8 mouse cellular contexts compared by ENCODE assay signal in the genomic region with DNA sequence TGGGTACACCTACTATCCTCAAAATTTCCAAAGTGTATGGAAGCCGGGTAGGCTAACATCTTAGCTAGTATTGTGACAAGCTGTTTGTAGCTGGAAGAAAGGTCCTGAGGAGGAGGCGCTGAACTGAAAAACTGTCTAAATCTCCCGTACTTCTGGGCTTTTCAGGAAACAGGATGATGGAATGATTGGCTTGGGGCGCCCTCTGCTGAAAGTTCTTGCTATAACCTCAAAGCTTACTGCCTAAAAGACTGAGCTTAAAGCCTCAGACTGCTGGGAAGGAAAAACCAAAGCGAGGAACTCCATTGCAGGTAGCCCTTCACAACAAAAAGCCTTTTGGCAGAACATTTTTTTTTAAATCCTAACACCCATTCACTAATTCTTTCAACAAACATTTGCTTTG.
DNase-seq lines count a peak whose midpoint lies in the region; ATAC-seq and TF ChIP-seq lines count a peak whose summit lies in the region.
"Had no signal": no experiment of that assay in that cellular context is flagged by ENCODE, and none has a peak within 500 bp of the region (broad histone marks: within the 10 kb centered on the region; RNA-seq: fewer than 3 reads in every experiment).

No protein-coding gene starts in this region.

- H3K4me3 ChIP-seq in heart, embryonic 10.5 days, result no peak overlapping the region
- no peak overlapping the region for H3K4me3 ChIP-seq in stomach, postnatal 0 days (ENCODE audit: low read depth, low read length)
- H3K4me3 ChIP-seq: liver, embryonic 15.5 days had no signal

- no peak overlapping the region for H3K9ac ChIP-seq in stomach, postnatal 0 days (ENCODE audit: low read length)
- H3K9ac ChIP-seq: liver, embryonic 15.5 days had no signal

- H3K9me3 ChIP-seq in heart, embryonic 10.5 days, result no peaks in the 10 kb centered on the region
- no peaks in the 10 kb centered on the region for H3K9me3 ChIP-seq in stomach, postnatal 0 days (ENCODE audit: control insufficient read depth, low read length)
- H3K9me3 ChIP-seq: liver, embryonic 15.5 days had no signal

- peak; percentile 40 for DNase-seq in ES-CJ7 (ENCODE audit: low read depth, low spot score)
- DNase-seq in adrenal gland, adult (ENCODE audit: inconsistent age in 2 of 2, low spot score in 1 of 2), result peak; percentile 48 to 86
- peak; percentile 75 for DNase-seq in embryo, embryonic 11 days
- DNase-seq in heart, embryonic 10.5 days (ENCODE audit: low spot score), result peak; percentile 75
- peak; percentile 38 for DNase-seq in layer of hippocampus, adult 9-11 months
- peak; percentile 49 to 80 for DNase-seq in lung, postnatal 4 days
- peak; percentile 74 for DNase-seq in stomach, postnatal 0 days (ENCODE audit: low spot score)

- no peaks in the 10 kb centered on the region for H3K27me3 ChIP-seq in heart, embryonic 10.5 days (ENCODE audit: insufficient read depth, poor library complexity, severe bottlenecking)
- H3K27me3 ChIP-seq in stomach, postnatal 0 days (ENCODE audit: control insufficient read depth, insufficient read depth, low read length), result no peaks in the 10 kb centered on the region
- H3K27me3 ChIP-seq: liver, embryonic 15.5 days had no signal

- no peak for ATAC-seq in stomach, postnatal 0 days (ENCODE audit: low FRiP score, low TSS enrichment)

- TF ChIP-seq CTCF in stomach, postnatal 0 days (IDR thresholded peaks at IDR 0.05; ENCODE audit: low read depth), result peak; percentile 78

- TF ChIP-seq EP300 in stomach, postnatal 0 days (optimal IDR thresholded peaks at IDR 0.05), result no peak

- no peaks in the 10 kb centered on the region for H3K36me3 ChIP-seq in heart, embryonic 10.5 days
- H3K36me3 ChIP-seq in stomach, postnatal 0 days (ENCODE audit: control insufficient read depth, insufficient read depth, low read length), result no peaks in the 10 kb centered on the region
- H3K36me3 ChIP-seq: liver, embryonic 15.5 days had no signal

- no peak overlapping the region for H3K27ac ChIP-seq in heart, embryonic 10.5 days
- no peak overlapping the region for H3K27ac ChIP-seq in stomach, postnatal 0 days (replicated peaks)
- H3K27ac ChIP-seq: liver, embryonic 15.5 days had no signal

- no peaks in the 10 kb centered on the region for H3K4me1 ChIP-seq in heart, embryonic 10.5 days
- no peaks in the 10 kb centered on the region for H3K4me1 ChIP-seq in stomach, postnatal 0 days (replicated peaks; ENCODE audit: control insufficient read depth, insufficient read depth)
- H3K4me1 ChIP-seq: liver, embryonic 15.5 days had no signal

- no peak overlapping the region for H3K4me2 ChIP-seq in stomach, postnatal 0 days (replicated peaks; ENCODE audit: low read depth)
- H3K4me2 ChIP-seq: liver, embryonic 15.5 days had no signal

- WGBS in heart, embryonic 10.5 days, result 19% methylated on average over 5 of the region's 5 CpGs
- WGBS in stomach, postnatal 0 days, result 14% methylated on average over 5 of the region's 5 CpGs
